Mouse (Mus musculus): ENCODE results near the gene Aoah. TPM values are rescaled to one million over a fixed set of nuclear protein-coding genes. Genes with fewer than 3 reads are reported as not detected.

Aoah gene
- polyA plus RNA-seq, 1 experiment, result not detected

DNA sequence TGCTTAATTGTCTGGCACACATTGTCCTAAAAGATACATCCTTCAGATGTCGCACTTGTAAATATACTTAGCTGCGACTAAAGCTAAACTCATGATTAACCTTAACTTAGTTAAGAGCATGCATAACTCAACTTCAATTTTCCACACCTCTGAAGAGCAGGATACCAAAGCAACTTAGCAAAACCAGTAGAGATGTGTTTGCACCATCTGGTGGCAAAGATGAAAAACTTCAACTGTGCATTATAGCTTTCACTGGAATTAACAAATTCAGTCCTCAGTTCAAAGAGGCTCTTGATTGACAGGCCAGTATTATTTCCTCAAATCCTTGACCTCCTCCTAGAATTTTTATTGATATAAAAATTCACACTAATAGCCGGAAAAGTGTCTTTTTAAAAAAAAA lies 241.1 kb downstream of the Aoah start:
- TF ChIP-seq TCF12 (IDR thresholded peaks at IDR 0.05; ENCODE audit: insufficient read depth, poor library complexity, severe bottlenecking) (no peak), POLR2A (IDR thresholded peaks at IDR 0.05; ENCODE audit: insufficient read length, low read depth) (no peak), E2F4 (IDR thresholded peaks at IDR 0.05; ENCODE audit: insufficient read depth) (no peak), POLR2AphosphoS2 (IDR thresholded peaks at IDR 0.05; ENCODE audit: insufficient read length, low read depth) (no peak), MAX (IDR thresholded peaks at IDR 0.05; ENCODE audit: low read depth) (no peak), REST (IDR thresholded peaks at IDR 0.05; ENCODE audit: insufficient read depth, insufficient read length) (no peak), MYOG (IDR thresholded peaks at IDR 0.05; ENCODE audit: control insufficient read depth in 1 of 3, insufficient read depth in 1 of 3, insufficient read length in 2 of 3, low read depth in 2 of 3) (no peak)
- no peak overlapping the region for H3K4me2 ChIP-seq (ENCODE audit: low read depth)
- no peak overlapping the region for H3ac ChIP-seq (ENCODE audit: control insufficient read depth, insufficient read length)
- H3K4me3 ChIP-seq, result no peak overlapping the region
- H3K27me3 ChIP-seq (ENCODE audit: control insufficient read depth, insufficient read depth, insufficient read length), result no peaks in the 10 kb centered on the region
- H3K36me3 ChIP-seq (ENCODE audit: control insufficient read depth, insufficient read depth), result no peaks in the 10 kb centered on the region
- H3K79me2 ChIP-seq (ENCODE audit: control insufficient read depth, insufficient read depth), result no peaks in the 10 kb centered on the region

DNA sequence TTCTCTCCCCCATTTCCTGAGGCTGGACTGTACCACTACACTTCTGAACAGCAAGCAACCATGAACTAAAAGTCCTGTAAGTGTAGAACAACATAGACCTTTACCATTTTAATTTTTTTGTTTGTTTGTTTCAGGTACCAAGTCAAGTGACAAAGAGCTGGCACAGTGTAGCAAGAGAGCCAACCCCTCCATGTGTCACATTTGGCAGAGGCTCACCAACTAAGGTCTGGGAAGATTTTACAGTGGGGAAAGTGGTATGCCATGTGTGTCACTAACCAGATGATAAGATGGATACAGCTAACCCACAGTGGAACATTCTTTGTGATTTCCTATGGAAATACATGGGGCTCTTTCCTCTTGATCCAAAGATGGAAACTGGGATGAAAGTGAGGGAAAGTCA lies 242.1 kb downstream of the Aoah start:
- no peaks in the 10 kb centered on the region for H3K36me3 ChIP-seq (ENCODE audit: control insufficient read depth, insufficient read depth)
- TF ChIP-seq USF1 (IDR thresholded peaks at IDR 0.05; ENCODE audit: low read depth) (no peak), POLR2A (IDR thresholded peaks at IDR 0.05; ENCODE audit: insufficient read length, low read depth) (no peak), MYOG (IDR thresholded peaks at IDR 0.05; ENCODE audit: control insufficient read depth in 1 of 3, insufficient read depth in 1 of 3, insufficient read length in 2 of 3, low read depth in 2 of 3) (no peak), POLR2AphosphoS2 (IDR thresholded peaks at IDR 0.05; ENCODE audit: insufficient read length, low read depth) (no peak), MYOD1 (IDR thresholded peaks at IDR 0.05; ENCODE audit: control insufficient read depth in 1 of 3, insufficient read length in 2 of 3, low read depth in 2 of 3) (no peak), REST (IDR thresholded peaks at IDR 0.05; ENCODE audit: insufficient read depth, insufficient read length) (no peak)
- no peak overlapping the region for H3K4me3 ChIP-seq
- H3K79me2 ChIP-seq (ENCODE audit: control insufficient read depth, insufficient read depth), result no peaks in the 10 kb centered on the region
- H3K4me2 ChIP-seq (ENCODE audit: low read depth), result no peak overlapping the region
- no peak overlapping the region for H3ac ChIP-seq (ENCODE audit: control insufficient read depth, insufficient read length)
- H3K27me3 ChIP-seq (ENCODE audit: control insufficient read depth, insufficient read depth, insufficient read length), result no peaks in the 10 kb centered on the region

DNA sequence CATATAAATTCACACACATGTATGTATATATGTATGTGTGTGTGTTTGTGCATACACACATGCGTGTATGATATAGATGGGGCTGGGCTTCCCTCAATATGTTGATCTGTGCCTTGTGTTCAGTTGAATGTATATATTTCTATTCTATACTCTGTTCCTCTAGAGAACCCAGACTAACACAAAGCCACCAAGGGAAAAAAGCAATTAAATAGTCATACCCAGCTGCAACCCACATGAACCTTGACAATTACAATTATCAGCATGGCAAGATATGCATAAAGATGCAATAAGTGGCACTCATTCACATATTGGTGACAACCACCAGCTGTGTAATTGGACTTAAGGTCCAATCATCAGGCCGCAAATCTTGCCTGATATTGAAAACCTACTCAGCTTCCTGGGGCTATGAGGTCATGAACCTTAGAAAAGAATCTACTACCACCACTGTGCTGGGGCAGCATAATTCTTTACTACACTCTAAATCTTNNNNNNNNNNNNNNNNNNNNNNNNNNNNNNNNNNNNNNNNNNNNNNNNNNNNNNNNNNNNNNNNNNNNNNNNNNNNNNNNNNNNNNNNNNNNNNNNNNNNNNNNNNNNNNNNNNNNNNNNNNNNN lies 246.8 kb downstream of the Aoah start:
- TF ChIP-seq TCF3 (IDR thresholded peaks at IDR 0.05; ENCODE audit: insufficient read length, low read depth) (no peak), USF1 (IDR thresholded peaks at IDR 0.05; ENCODE audit: low read depth) (no peak), POLR2AphosphoS2 (IDR thresholded peaks at IDR 0.05; ENCODE audit: insufficient read length, low read depth) (no peak), MAX (IDR thresholded peaks at IDR 0.05; ENCODE audit: low read depth) (no peak), CEBPB (IDR thresholded peaks at IDR 0.05; ENCODE audit: insufficient read depth, poor library complexity, severe bottlenecking) (no peak), REST (IDR thresholded peaks at IDR 0.05; ENCODE audit: insufficient read depth, insufficient read length) (no peak), POLR2A (IDR thresholded peaks at IDR 0.05; ENCODE audit: insufficient read length, low read depth) (no peak), MYOD1 (IDR thresholded peaks at IDR 0.05; ENCODE audit: control insufficient read depth in 1 of 3, insufficient read length in 2 of 3, low read depth in 2 of 3) (no peak), E2F4 (IDR thresholded peaks at IDR 0.05; ENCODE audit: insufficient read depth) (no peak), TCF12 (IDR thresholded peaks at IDR 0.05; ENCODE audit: insufficient read depth, poor library complexity, severe bottlenecking) (no peak), MYOG (IDR thresholded peaks at IDR 0.05; ENCODE audit: control insufficient read depth in 1 of 3, insufficient read depth in 1 of 3, insufficient read length in 2 of 3, low read depth in 2 of 3) (no peak), SRF (IDR thresholded peaks at IDR 0.05; ENCODE audit: control insufficient read depth, insufficient read length, low read depth) (no peak)

DNA sequence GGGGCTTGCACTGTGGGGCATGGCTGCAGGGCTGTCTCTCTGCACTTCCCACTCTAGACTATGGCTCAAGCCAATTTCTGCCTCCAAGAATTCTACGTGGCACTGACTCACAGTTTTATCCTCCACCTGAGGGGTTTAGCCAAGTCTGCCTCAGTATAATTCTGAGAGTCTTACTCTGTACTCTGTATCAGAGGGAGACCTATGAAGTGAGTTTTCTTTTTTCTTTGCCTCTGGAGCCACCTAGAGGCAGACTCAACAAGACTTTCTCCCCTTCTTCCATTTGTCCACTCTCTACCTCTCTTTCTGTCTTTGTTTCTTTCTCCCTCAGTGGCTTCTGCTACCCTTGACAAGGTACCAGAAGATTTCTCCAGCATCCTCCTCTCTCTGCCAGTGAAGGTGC lies 256.2 kb downstream of the Aoah start:
- Histone ChIP-seq H3K36me3 (ENCODE audit: control insufficient read depth, insufficient read depth) (no peaks in the 10 kb centered on the region), H3K27me3 (ENCODE audit: control insufficient read depth, insufficient read depth, insufficient read length) (no peaks in the 10 kb centered on the region), H3K4me3 (no peak overlapping the region), H3K79me2 (ENCODE audit: control insufficient read depth, insufficient read depth) (no peaks in the 10 kb centered on the region), H3ac (ENCODE audit: control insufficient read depth, insufficient read length) (no peak overlapping the region), H3K4me2 (ENCODE audit: low read depth) (no peak overlapping the region)
- TF ChIP-seq REST (IDR thresholded peaks at IDR 0.05; ENCODE audit: insufficient read depth, insufficient read length), result no peak
- no peak for TF ChIP-seq POLR2AphosphoS2 (IDR thresholded peaks at IDR 0.05; ENCODE audit: insufficient read length, low read depth)
- no peak for TF ChIP-seq MAX (IDR thresholded peaks at IDR 0.05; ENCODE audit: low read depth)
- TF ChIP-seq CEBPB (IDR thresholded peaks at IDR 0.05; ENCODE audit: insufficient read depth, poor library complexity, severe bottlenecking), result no peak
- no peak for TF ChIP-seq TCF12 (IDR thresholded peaks at IDR 0.05; ENCODE audit: insufficient read depth, poor library complexity, severe bottlenecking)
- TF ChIP-seq E2F4 (IDR thresholded peaks at IDR 0.05; ENCODE audit: insufficient read depth), result no peak
- TF ChIP-seq MYOG (IDR thresholded peaks at IDR 0.05; ENCODE audit: control insufficient read depth in 1 of 3, insufficient read depth in 1 of 3, insufficient read length in 2 of 3, low read depth in 2 of 3), result no peak
- no peak for TF ChIP-seq USF1 (IDR thresholded peaks at IDR 0.05; ENCODE audit: low read depth)
- TF ChIP-seq SRF (IDR thresholded peaks at IDR 0.05; ENCODE audit: control insufficient read depth, insufficient read length, low read depth), result no peak
- TF ChIP-seq TCF3 (IDR thresholded peaks at IDR 0.05; ENCODE audit: insufficient read length, low read depth), result no peak
- no peak for TF ChIP-seq POLR2A (IDR thresholded peaks at IDR 0.05; ENCODE audit: insufficient read length, low read depth)
- no peak for TF ChIP-seq MYOD1 (IDR thresholded peaks at IDR 0.05; ENCODE audit: control insufficient read depth in 1 of 3, insufficient read length in 2 of 3, low read depth in 2 of 3)

More for the DNA sequence above, 246.8 kb downstream of the Aoah start:
- H3ac ChIP-seq (ENCODE audit: control insufficient read depth, insufficient read length), result no peak overlapping the region
- no peaks in the 10 kb centered on the region for H3K36me3 ChIP-seq (ENCODE audit: control insufficient read depth, insufficient read depth)
- no peak overlapping the region for H3K4me3 ChIP-seq
- H3K79me2 ChIP-seq (ENCODE audit: control insufficient read depth, insufficient read depth), result no peaks in the 10 kb centered on the region
- no peaks in the 10 kb centered on the region for H3K27me3 ChIP-seq (ENCODE audit: control insufficient read depth, insufficient read depth, insufficient read length)
- no peak overlapping the region for H3K4me2 ChIP-seq (ENCODE audit: low read depth)

DNA sequence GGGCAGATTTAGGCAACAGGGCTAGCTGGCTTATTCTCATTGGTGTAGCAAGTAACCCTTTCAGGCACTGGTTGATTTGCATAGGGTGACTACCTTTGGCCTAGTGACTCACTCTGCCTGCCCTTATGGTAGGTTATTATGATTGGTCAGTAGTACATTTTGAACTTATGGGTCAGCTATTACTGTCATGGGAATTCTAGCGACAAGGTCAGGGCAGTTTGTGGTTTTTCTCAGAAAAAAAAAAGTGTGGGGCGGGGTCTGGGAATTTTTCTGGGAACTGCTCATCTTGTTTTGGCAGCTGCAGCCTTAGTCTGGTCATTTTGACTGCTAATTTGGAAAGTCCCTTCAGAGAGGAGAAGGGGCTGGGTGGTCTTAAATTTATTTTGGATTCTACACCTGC lies 272.1 kb downstream of the Aoah start:
- no peak overlapping the region for H3K4me2 ChIP-seq (ENCODE audit: low read depth)
- no peaks in the 10 kb centered on the region for H3K27me3 ChIP-seq (ENCODE audit: control insufficient read depth, insufficient read depth, insufficient read length)
- TF ChIP-seq CEBPB (IDR thresholded peaks at IDR 0.05; ENCODE audit: insufficient read depth, poor library complexity, severe bottlenecking), result no peak
- no peak for TF ChIP-seq MYOG (IDR thresholded peaks at IDR 0.05; ENCODE audit: control insufficient read depth in 1 of 3, insufficient read depth in 1 of 3, insufficient read length in 2 of 3, low read depth in 2 of 3)
- TF ChIP-seq TCF3 (IDR thresholded peaks at IDR 0.05; ENCODE audit: insufficient read length, low read depth), result no peak
- no peak for TF ChIP-seq REST (IDR thresholded peaks at IDR 0.05; ENCODE audit: insufficient read depth, insufficient read length)
- TF ChIP-seq POLR2A (IDR thresholded peaks at IDR 0.05; ENCODE audit: insufficient read length, low read depth), result no peak
- TF ChIP-seq USF1 (IDR thresholded peaks at IDR 0.05; ENCODE audit: low read depth), result no peak
- TF ChIP-seq E2F4 (IDR thresholded peaks at IDR 0.05; ENCODE audit: insufficient read depth), result no peak
- no peak for TF ChIP-seq SRF (IDR thresholded peaks at IDR 0.05; ENCODE audit: control insufficient read depth, insufficient read length, low read depth)
- no peak for TF ChIP-seq MAX (IDR thresholded peaks at IDR 0.05; ENCODE audit: low read depth)
- no peak for TF ChIP-seq MYOD1 (IDR thresholded peaks at IDR 0.05; ENCODE audit: control insufficient read depth in 1 of 3, insufficient read length in 2 of 3, low read depth in 2 of 3)
- TF ChIP-seq TCF12 (IDR thresholded peaks at IDR 0.05; ENCODE audit: insufficient read depth, poor library complexity, severe bottlenecking), result no peak
- no peak for TF ChIP-seq POLR2AphosphoS2 (IDR thresholded peaks at IDR 0.05; ENCODE audit: insufficient read length, low read depth)
- H3K79me2 ChIP-seq (ENCODE audit: control insufficient read depth, insufficient read depth), result no peaks in the 10 kb centered on the region
- no peak overlapping the region for H3K4me3 ChIP-seq
- H3ac ChIP-seq (ENCODE audit: control insufficient read depth, insufficient read length), result no peak overlapping the region
- no peaks in the 10 kb centered on the region for H3K36me3 ChIP-seq (ENCODE audit: control insufficient read depth, insufficient read depth)

Data from myocyte (in vitro differentiated cells).